Mouse (Mus musculus): ENCODE results near the gene Gm13691.
"Not testable (repeated sequence)": the region's sequence is repeated elsewhere in the genome, so short reads cannot be mapped to it uniquely, and the experiment has no call there.

The Gm13691 gene

DNA sequence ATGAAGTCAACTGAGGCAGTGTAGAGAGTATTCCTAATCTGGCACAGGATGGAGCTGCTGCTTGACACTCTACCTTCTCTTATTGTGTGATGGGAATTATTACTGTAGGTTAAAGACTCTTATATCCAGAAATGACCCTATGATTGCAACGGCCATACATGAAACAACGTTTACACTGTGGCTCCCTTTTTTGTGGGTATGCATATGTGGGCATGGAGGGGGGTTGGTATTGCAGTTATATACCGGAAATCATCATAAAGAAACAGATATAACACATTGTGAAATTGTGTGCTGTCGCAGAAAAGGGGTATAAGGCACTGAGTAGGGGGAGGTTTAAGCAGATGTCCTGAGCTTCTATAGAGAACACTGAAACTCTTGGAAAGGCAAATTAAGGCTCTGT lies 45.6 kb downstream of the Gm13691 start:
- DNase-seq (ENCODE audit: low spot score), result no peak

DNA sequence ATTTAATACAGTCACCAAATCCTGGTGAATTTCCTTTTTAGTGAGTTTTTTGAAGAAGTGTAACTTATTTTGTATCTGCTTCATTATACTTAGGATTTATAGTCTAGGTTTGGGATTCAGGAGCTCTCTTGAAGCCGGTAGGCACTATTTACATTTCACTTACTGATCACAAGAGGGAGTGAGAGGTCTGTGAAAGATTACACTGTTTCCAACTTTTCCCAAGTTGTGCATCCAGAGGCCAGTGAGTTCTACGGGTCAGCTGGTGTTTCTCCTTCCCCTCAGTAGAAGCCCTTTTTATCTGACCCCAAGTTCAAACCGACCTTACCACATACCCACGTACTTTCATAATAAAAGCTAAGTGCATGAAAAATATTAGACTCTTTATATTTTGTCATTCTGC lies 47.0 kb downstream of the Gm13691 start:
- DNase-seq (ENCODE audit: low spot score), result no peak

DNA sequence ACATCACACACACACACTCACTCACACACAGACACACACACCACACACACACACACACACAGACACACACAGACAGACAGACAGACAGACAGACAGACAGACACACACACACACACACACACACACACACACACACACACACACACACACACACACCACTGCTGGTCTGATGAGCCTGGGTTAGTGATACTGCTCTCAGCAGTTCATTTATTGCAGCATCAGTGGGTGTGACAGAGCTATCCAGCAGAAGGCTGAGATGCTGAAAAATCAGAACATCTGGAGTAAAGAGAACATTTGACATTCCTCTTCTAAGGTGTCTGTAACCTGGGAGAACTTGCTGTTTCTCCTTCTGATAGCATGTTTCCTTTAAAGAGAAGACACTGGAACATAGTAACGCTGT lies 47.6 kb downstream of the Gm13691 start:
- not testable (repeated sequence) for DNase-seq (ENCODE audit: low spot score)

DNA sequence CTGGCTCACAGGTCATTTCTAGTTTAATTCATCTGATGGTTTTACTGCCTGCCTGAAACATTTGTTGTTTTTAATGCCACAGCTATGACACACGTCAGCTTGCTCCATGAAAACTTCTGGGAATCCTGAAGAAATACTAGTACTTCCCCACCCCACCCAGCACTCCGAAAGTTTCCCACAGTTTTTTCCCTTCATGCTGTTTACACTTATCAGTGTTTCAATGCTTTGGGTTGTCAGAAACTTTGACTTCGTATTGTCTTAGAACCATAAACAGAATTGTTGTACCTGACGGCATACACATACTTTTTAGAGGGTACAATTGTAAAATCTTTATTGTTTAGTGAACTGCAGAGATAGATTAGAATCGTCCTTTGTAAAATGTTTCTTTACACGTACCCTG lies 48.9 kb downstream of the Gm13691 start:
- DNase-seq (ENCODE audit: low spot score), result no peak
